24 mouse cellular contexts compared by ENCODE assay signal in the genomic region with DNA sequence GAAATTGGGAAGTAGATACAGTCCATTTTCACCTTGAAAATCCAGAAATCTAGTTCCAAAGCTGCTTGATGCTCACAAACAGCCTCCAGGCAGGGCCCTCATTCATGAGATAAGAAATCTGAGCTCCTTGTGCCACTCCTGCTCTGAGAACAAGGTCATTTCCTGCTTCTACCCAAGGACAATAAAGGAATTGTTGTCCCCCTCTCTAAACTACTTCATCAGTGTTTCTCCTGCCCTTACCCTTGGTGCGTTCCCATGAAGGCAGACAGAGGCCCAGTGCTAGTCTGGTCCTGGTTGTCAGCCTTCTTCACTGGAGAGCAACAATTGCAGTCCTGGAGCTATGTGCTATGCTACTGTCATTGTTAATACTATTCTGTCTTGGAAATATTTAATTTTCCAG.
DNase-seq lines count a peak whose midpoint lies in the region; ATAC-seq and TF ChIP-seq lines count a peak whose summit lies in the region.
"Had no signal": no experiment of that assay in that cellular context is flagged by ENCODE, and none has a peak within 500 bp of the region (broad histone marks: within the 10 kb centered on the region; RNA-seq: fewer than 3 reads in every experiment).

No protein-coding gene starts in this region.

- H3K4me2 ChIP-seq in lung, postnatal 0 days (replicated peaks; ENCODE audit: low read depth, low read length): no peak overlapping the region
- H3K4me2 ChIP-seq in intestine, embryonic 15.5 days (replicated peaks): no peak overlapping the region
- no peak overlapping the region for H3K4me2 ChIP-seq in stomach, postnatal 0 days (replicated peaks; ENCODE audit: low read depth)
- H3K4me2 ChIP-seq: heart, embryonic 12.5 days; hindbrain, embryonic 13.5 days; limb, embryonic 13.5 days; liver, embryonic 11.5 days; midbrain, embryonic 15.5 days; neural tube, embryonic 15.5 days had no signal

- peak; percentile 13 for DNase-seq in lung, postnatal 0 days (ENCODE audit: low spot score)
- DNase-seq in lung, adult 18-20 months: no peak
- peak; percentile 19 for DNase-seq in ZHBTc4 (ENCODE audit: low read depth, low spot score)
- no peak for DNase-seq in stomach, postnatal 0 days (ENCODE audit: low spot score)
- DNase-seq in gastrocnemius, postnatal 36 days: no peak
- DNase-seq: adrenal gland, adult 8-10 months; cerebellum, adult 8-10 months; cerebellum, postnatal 25 days; heart, adult 2 months; heart, postnatal 4 days; kidney, adult 9 months; kidney, postnatal 36 days; lung, postnatal 4 days; right cerebral cortex, adult 18-20 months had no signal

- no peaks in the 10 kb centered on the region for H3K27me3 ChIP-seq in lung, postnatal 0 days (replicated peaks; ENCODE audit: insufficient read depth, low read length)
- no peaks in the 10 kb centered on the region for H3K27me3 ChIP-seq in intestine, embryonic 15.5 days (replicated peaks)
- H3K27me3 ChIP-seq in stomach, postnatal 0 days (ENCODE audit: control insufficient read depth, insufficient read depth, low read length): no peaks in the 10 kb centered on the region
- H3K27me3 ChIP-seq: heart, embryonic 12.5 days; hindbrain, embryonic 13.5 days; limb, embryonic 13.5 days; midbrain, embryonic 15.5 days; neural tube, embryonic 15.5 days had no signal

- TF ChIP-seq CTCF in lung, postnatal 0 days (IDR thresholded peaks at IDR 0.05): no peak
- TF ChIP-seq CTCF in stomach, postnatal 0 days (IDR thresholded peaks at IDR 0.05; ENCODE audit: low read depth): no peak

- no peak overlapping the region for H3K9ac ChIP-seq in lung, postnatal 0 days (replicated peaks; ENCODE audit: low read depth)
- no peak overlapping the region for H3K9ac ChIP-seq in intestine, embryonic 15.5 days
- no peak overlapping the region for H3K9ac ChIP-seq in stomach, postnatal 0 days (ENCODE audit: low read length)
- H3K9ac ChIP-seq: heart, embryonic 12.5 days; hindbrain, embryonic 13.5 days; limb, embryonic 13.5 days; midbrain, embryonic 15.5 days; neural tube, embryonic 15.5 days had no signal

- no peak for TF ChIP-seq EP300 in lung, postnatal 0 days (IDR thresholded peaks at IDR 0.05)
- TF ChIP-seq EP300 in stomach, postnatal 0 days (optimal IDR thresholded peaks at IDR 0.05): no peak

- ATAC-seq in lung, postnatal 0 days: peak; percentile 26; the same call in 1 of the 2 replicates
- ATAC-seq in intestine, embryonic 15.5 days: peak; percentile 93
- ATAC-seq in stomach, postnatal 0 days (ENCODE audit: low FRiP score, low TSS enrichment): 0 out of 2 replicates have a peak, but pooled peaks have one; percentile 21
- ATAC-seq in megakaryocyte progenitor cell, adult 5-6 weeks (replicated peaks; ENCODE audit: poor library complexity): no peak
- ATAC-seq: CD4-positive, CD25-positive, alpha-beta regulatory T cell, adult 4 months; forebrain, embryonic 14.5 days; midbrain, embryonic 15.5 days had no signal

- intact Hi-C loops in gastrocnemius, postnatal 36 days (cut with DNase I): no loop called here

- no peaks in the 10 kb centered on the region for H3K9me3 ChIP-seq in lung, postnatal 0 days (ENCODE audit: low read length)
- H3K9me3 ChIP-seq in intestine, embryonic 15.5 days: no peaks in the 10 kb centered on the region
- no peaks in the 10 kb centered on the region for H3K9me3 ChIP-seq in stomach, postnatal 0 days (ENCODE audit: control insufficient read depth, low read length)
- H3K9me3 ChIP-seq: heart, embryonic 12.5 days; hindbrain, embryonic 13.5 days; limb, embryonic 13.5 days; midbrain, embryonic 15.5 days; neural tube, embryonic 15.5 days had no signal

- H3K27ac ChIP-seq in lung, postnatal 0 days (ENCODE audit: low read length): no peak overlapping the region
- no peak overlapping the region for H3K27ac ChIP-seq in intestine, embryonic 15.5 days
- H3K27ac ChIP-seq in stomach, postnatal 0 days (replicated peaks): no peak overlapping the region
- H3K27ac ChIP-seq: heart, adult 2 months; hindbrain, embryonic 13.5 days; limb, embryonic 13.5 days; midbrain, embryonic 15.5 days; neural tube, embryonic 15.5 days had no signal

- no peaks in the 10 kb centered on the region for H3K36me3 ChIP-seq in lung, postnatal 0 days (ENCODE audit: insufficient read depth, low read length)
- no peaks in the 10 kb centered on the region for H3K36me3 ChIP-seq in intestine, embryonic 15.5 days
- no peaks in the 10 kb centered on the region for H3K36me3 ChIP-seq in stomach, postnatal 0 days (ENCODE audit: control insufficient read depth, insufficient read depth, low read length)
- H3K36me3 ChIP-seq: heart, embryonic 12.5 days; hindbrain, embryonic 13.5 days; limb, embryonic 13.5 days; midbrain, embryonic 15.5 days; neural tube, embryonic 15.5 days had no signal

- WGBS in lung, postnatal 0 days: 53% methylated on average over 1 of the region's 1 CpGs
- 50% methylated on average over 1 of the region's 1 CpGs for WGBS in intestine, embryonic 15.5 days
- WGBS in stomach, postnatal 0 days: 85% methylated on average over 1 of the region's 1 CpGs

- no peak overlapping the region for H3K4me3 ChIP-seq in lung, postnatal 0 days (ENCODE audit: low read depth, low read length)
- H3K4me3 ChIP-seq in intestine, embryonic 15.5 days (replicated peaks): no peak overlapping the region
- H3K4me3 ChIP-seq in stomach, postnatal 0 days (ENCODE audit: low read depth, low read length): no peak overlapping the region
- H3K4me3 ChIP-seq: heart, adult 2 months; heart, embryonic 12.5 days; hindbrain, embryonic 13.5 days; limb, embryonic 13.5 days; midbrain, embryonic 15.5 days; neural tube, embryonic 15.5 days had no signal

- H3K4me1 ChIP-seq in lung, postnatal 0 days (ENCODE audit: insufficient read depth, low read depth, low read length): no peaks in the 10 kb centered on the region
- no peaks in the 10 kb centered on the region for H3K4me1 ChIP-seq in intestine, embryonic 15.5 days (replicated peaks)
- no peaks in the 10 kb centered on the region for H3K4me1 ChIP-seq in stomach, postnatal 0 days (replicated peaks; ENCODE audit: control insufficient read depth, insufficient read depth)
- H3K4me1 ChIP-seq: hindbrain, embryonic 13.5 days; limb, embryonic 13.5 days; midbrain, embryonic 15.5 days; neural tube, embryonic 15.5 days had no signal

Comparison
In these comparisons a context has a peak if more than half of its experiments do, and no peak if none do; other contexts are left out.
1. DNase-seq: peak in lung, postnatal 0 days (single experiment) and ZHBTc4 (single experiment); none in lung, adult 18-20 months (0 of 2), stomach, postnatal 0 days (single experiment) and gastrocnemius, postnatal 36 days (0 of 2).